8 mouse cellular contexts compared by ENCODE assay signal in genomic region chr3:25143555-25144311, GRCm38 (mm10). TPM values are rescaled to one million over a fixed set of nuclear protein-coding genes. Genes with fewer than 3 reads are reported as not detected.
DNase-seq lines count a peak whose midpoint lies in the region; ATAC-seq and TF ChIP-seq lines count a peak whose summit lies in the region.

Naaladl2 (minus strand) TSS chr3:25144261.

- H3K27me3 ChIP-seq in cerebellum, adult 2 months (ENCODE audit: control insufficient read depth, insufficient read depth, low read length), result no peaks in the 10 kb centered on the region
- H3K27me3 ChIP-seq in lung, embryonic 14.5 days (ENCODE audit: insufficient read depth, low read length), result no peaks in the 10 kb centered on the region

- under 1% methylated on average over 93 of the region's 93 CpGs for whole genome bisulfite sequencing in cerebellum, adult 2 months
- under 1% methylated on average over 87 of the region's 93 CpGs for WGBS in lung, embryonic 14.5 days

- no peaks in the 10 kb centered on the region for H3K4me1 ChIP-seq in ES-E14 (ENCODE audit: control insufficient read depth in 2 of 2, insufficient read depth in 2 of 2, low read length in 2 of 2, poor library complexity in 1 of 2)
- no peaks in the 10 kb centered on the region; the same call in 1 of the 2 replicates for H3K4me1 ChIP-seq in cerebellum, adult 2 months (ENCODE audit: control insufficient read depth, insufficient read depth, low read length)
- H3K4me1 ChIP-seq in lung, embryonic 14.5 days (ENCODE audit: insufficient read depth), result no peaks in the 10 kb centered on the region

- peak; percentile 96 for ATAC-seq in lung, embryonic 14.5 days (ENCODE audit: insufficient read depth)

- H3K9me3 ChIP-seq in ES-E14 (ENCODE audit: control insufficient read depth, insufficient read depth, low read depth, low read length), result no peaks in the 10 kb centered on the region
- H3K9me3 ChIP-seq in lung, embryonic 14.5 days (ENCODE audit: low read depth, low read length), result no peaks in the 10 kb centered on the region

- peak within 1 kb of the TSS; percentile 70 for H3K4me2 ChIP-seq in lung, embryonic 14.5 days

- in situ Hi-C loops in ES-E14 (cut with MboI; ENCODE audit: low sequenced_read_pairs in 2 of 2, unreplicated experiment in 2 of 2), result no loop called here

- H3K4me3 ChIP-seq in ES-E14 (ENCODE audit: insufficient read depth in 1 of 2, low read depth in 1 of 2, low read length in 2 of 2, poor library complexity in 1 of 2, severe bottlenecking in 1 of 2), result peak within 1 kb of the TSS; percentile 78 to 87
- H3K4me3 ChIP-seq in cerebellum, adult 2 months (replicated peaks; ENCODE audit: insufficient read depth, low read depth, low read length), result peak within 1 kb of the TSS; percentile 63
- peak within 1 kb of the TSS; percentile 63 for H3K4me3 ChIP-seq in lung, embryonic 14.5 days (ENCODE audit: low read depth, low read length)

- H3K9ac ChIP-seq in ES-E14 (ENCODE audit: insufficient read depth, low read depth, low read length, poor library complexity, severe bottlenecking), result peak within 1 kb of the TSS; percentile 80
- H3K9ac ChIP-seq in lung, embryonic 14.5 days, result peak within 1 kb of the TSS; percentile 76

- H3K27ac ChIP-seq in ES-E14 (ENCODE audit: insufficient read depth, low read depth, low read length, poor library complexity, severe bottlenecking), result no peak within 1 kb of the TSS; the same call in 1 of the 2 replicates
- peak within 1 kb of the TSS; percentile 88 for H3K27ac ChIP-seq in cerebellum, adult 2 months (ENCODE audit: insufficient read depth, low read length)
- peak within 1 kb of the TSS; percentile 75; the same call in 1 of the 2 replicates for H3K27ac ChIP-seq in lung, embryonic 14.5 days (ENCODE audit: low read depth)

- no peaks in the 10 kb centered on the region for H3K36me3 ChIP-seq in ES-E14 (ENCODE audit: control insufficient read depth, insufficient read depth, low read length, poor library complexity, severe bottlenecking)
- H3K36me3 ChIP-seq in lung, embryonic 14.5 days (ENCODE audit: insufficient read depth), result no peaks in the 10 kb centered on the region

- no peak for TF ChIP-seq CTCF in cerebellum, adult 2 months (IDR thresholded peaks at IDR 0.05; ENCODE audit: borderline replicate concordance, insufficient read depth, low read depth, low read length)
- TF ChIP-seq CTCF in lung, embryonic 14.5 days (IDR thresholded peaks at IDR 0.05; ENCODE audit: low read depth), result 0 out of 2 replicates have a peak, but pooled peaks have one; percentile 10

- TF ChIP-seq POLR2A in cerebellum, adult 2 months (IDR thresholded peaks at IDR 0.05; ENCODE audit: borderline replicate concordance, insufficient read depth, low read length), result no peak

- no peak for DNase-seq in ES-E14 (ENCODE audit: low read depth, low spot score)
- peak; percentile 76 to 83 for DNase-seq in cerebellum, adult 2 months
- DNase-seq in forelimb bud, embryonic 11.5 days (ENCODE audit: low read depth, low spot score), result peak; percentile 59
- DNase-seq in heart, postnatal 4 days, result peak; percentile 66
- peak; percentile 74 to 81 for DNase-seq in layer of hippocampus, postnatal 10 days (ENCODE audit: low spot score in 2 of 2)
- peak; percentile 77 for DNase-seq in lung, embryonic 14.5 days
- DNase-seq in retina, postnatal 1 day, result peak; percentile 89
- DNase-seq in thymus, postnatal 36 days, result no peak

TF ChIP-seq in ES-E14, 5 proteins besides CTCF, POLR2A, EP300 and RAD21:
- TF ChIP-seq MAFK (IDR thresholded peaks at IDR 0.05; ENCODE audit: insufficient read depth, low read depth, low read length) (no peak), HCFC1 (IDR thresholded peaks at IDR 0.05; ENCODE audit: borderline replicate concordance, insufficient read depth, low read length) (0 out of 2 replicates have a peak, but pooled peaks have one; percentile 23)

RNA-seq across cellular contexts. Expression of gene Naaladl2, which starts in this region (rescaled TPM):
- under 0.01 and 0.16 TPM in 2 replicates for total RNA-seq in ES-E14 (2012; rRNA removed)
- polyA plus RNA-seq in cerebellum, adult 2 months (2012; rRNA removed), result 2.2 TPM in 2 replicates
- total RNA-seq in heart, postnatal 4 days (2021), result 1 to 10 TPM; 1.3 to 1.5 TPM
- 1 to 10 TPM; 1.2 to 1.6 TPM for total RNA-seq in layer of hippocampus, postnatal 10 days (2021)
- 1.8 and 1.9 TPM in 2 replicates for polyA plus RNA-seq in lung, embryonic 14.5 days (2014; fragmentation: Nextera tagmentation; extraction: Ambion mirVana)

Comparison
In these comparisons a context has a peak if more than half of its experiments do, and no peak if none do; other contexts are left out.
1. DNase-seq: peak in cerebellum, adult 2 months (2 of 2), forelimb bud, embryonic 11.5 days (single experiment), heart, postnatal 4 days (single experiment), layer of hippocampus, postnatal 10 days (2 of 2), lung, embryonic 14.5 days (single experiment) and retina, postnatal 1 day (single experiment); none in ES-E14 (single experiment) and thymus, postnatal 36 days (0 of 2).
2. Peak in every context shown above with its lines, with median percentiles within 50 percentile points of each other: H3K4me3 ChIP-seq.